Mouse (Mus musculus): ENCODE measurements at regions not wholly inside any gene's neighbourhood (a gene's known extent, or its start where the extent isn't known, plus 50 kb on each side); places are given as distances from the start of the nearest gene placed in this dataset.
A peak's percentile ranks its signal among the peaks of the same experiment; 100 is the strongest.

DNA sequence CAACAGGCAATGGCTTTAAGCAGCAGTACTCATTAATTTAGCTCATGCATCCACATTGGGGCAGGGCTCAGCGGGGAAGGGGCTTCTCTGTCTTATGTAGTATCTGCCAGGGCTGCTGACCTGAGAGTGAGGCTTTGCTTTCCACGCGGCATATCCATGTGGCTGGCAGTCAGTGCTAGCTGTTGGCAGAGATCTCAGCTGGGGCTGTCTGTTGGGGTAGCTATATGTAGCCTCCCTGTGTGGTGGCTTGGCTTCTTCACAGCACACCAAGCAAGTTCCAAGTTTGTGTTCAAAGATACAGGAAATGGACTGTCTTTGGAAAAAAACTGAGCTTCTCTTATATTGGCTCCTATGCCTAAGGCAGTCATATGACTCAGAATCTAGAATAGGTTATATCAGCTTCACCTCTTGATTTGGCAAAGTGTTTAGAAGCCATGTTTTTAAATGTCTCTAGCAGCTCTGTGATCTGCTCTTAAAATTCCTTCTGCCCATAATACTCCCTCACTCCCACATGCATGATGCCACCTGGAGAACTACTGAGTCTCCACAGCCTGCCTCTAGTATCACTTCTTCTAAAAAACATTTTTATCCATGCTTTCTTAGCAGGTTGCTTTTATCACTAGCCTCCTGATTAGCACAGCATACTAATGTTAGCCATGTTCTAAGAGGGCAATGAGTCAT, 254.9 kb upstream of the Gm21798 start:
- H3K4me2 ChIP-seq (ENCODE audit: low read depth, low read length) = no peak overlapping the region
- H3K27me3 ChIP-seq (ENCODE audit: control insufficient read depth, insufficient read depth, low read length) = no peaks in the 10 kb centered on the region
- H3K36me3 ChIP-seq (replicated peaks; ENCODE audit: control insufficient read depth, insufficient read depth, low read length) = no peaks in the 10 kb centered on the region
- no peaks in the 10 kb centered on the region for H3K9me3 ChIP-seq (replicated peaks; ENCODE audit: control insufficient read depth, low read length)
- no peak for TF ChIP-seq EP300 (IDR thresholded peaks at IDR 0.05; ENCODE audit: low read depth)
- no peak for TF ChIP-seq CTCF (IDR thresholded peaks at IDR 0.05; ENCODE audit: low read depth)
- peak; percentile 79 for ATAC-seq (ENCODE audit: insufficient read depth, low read depth)
- peak; percentile 21 for DNase-seq (ENCODE audit: low spot score)
- H3K27ac ChIP-seq (ENCODE audit: low read depth) = peak overlapping the region; percentile 56; the same call in 1 of the 2 replicates
- H3K4me3 ChIP-seq (ENCODE audit: low read depth, low read length) = no peak overlapping the region
- no peak overlapping the region for H3K9ac ChIP-seq (replicated peaks; ENCODE audit: low read depth, low read length)
- WGBS = 38% methylated on average over 3 of the region's 3 CpGs
- H3K4me1 ChIP-seq (ENCODE audit: control insufficient read depth, insufficient read depth) = no peaks in the 10 kb centered on the region

DNA sequence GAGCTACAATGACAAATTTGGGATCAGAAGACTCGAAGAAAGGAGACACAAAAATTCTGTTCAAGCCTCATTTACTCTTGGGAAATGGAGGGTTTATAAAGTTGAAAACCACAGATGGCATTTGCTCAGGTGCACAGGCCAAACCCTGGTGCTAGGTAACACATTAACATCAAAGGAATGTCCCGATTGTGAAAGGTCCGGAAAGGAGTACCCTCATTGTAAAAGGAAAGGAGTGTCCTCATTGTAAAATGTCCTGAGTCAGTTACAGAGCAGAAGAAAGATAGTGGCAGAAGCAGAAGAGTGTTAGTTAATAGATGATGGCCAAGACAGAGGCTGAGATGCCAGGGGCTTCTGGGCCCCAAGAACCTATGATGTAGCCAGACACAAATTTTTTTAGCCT, 252.8 kb upstream of the Gm21798 start:
- 78% methylated on average over 3 of the region's 3 CpGs for WGBS
- ATAC-seq (ENCODE audit: insufficient read depth, low read depth) (no peak), DNase-seq (ENCODE audit: low spot score) (no peak)
- no peaks in the 10 kb centered on the region for H3K36me3 ChIP-seq (replicated peaks; ENCODE audit: control insufficient read depth, insufficient read depth, low read length)
- no peaks in the 10 kb centered on the region for H3K9me3 ChIP-seq (replicated peaks; ENCODE audit: control insufficient read depth, low read length)
- no peaks in the 10 kb centered on the region for H3K27me3 ChIP-seq (ENCODE audit: control insufficient read depth, insufficient read depth, low read length)
- TF ChIP-seq EP300 (IDR thresholded peaks at IDR 0.05; ENCODE audit: low read depth) (no peak), CTCF (IDR thresholded peaks at IDR 0.05; ENCODE audit: low read depth) (no peak)
- no peak overlapping the region for H3K4me2 ChIP-seq (ENCODE audit: low read depth, low read length)
- H3K9ac ChIP-seq (replicated peaks; ENCODE audit: low read depth, low read length) = no peak overlapping the region
- H3K4me1 ChIP-seq (ENCODE audit: control insufficient read depth, insufficient read depth) = no peaks in the 10 kb centered on the region
- H3K27ac ChIP-seq (ENCODE audit: low read depth) = no peak overlapping the region
- H3K4me3 ChIP-seq (ENCODE audit: low read depth, low read length) = no peak overlapping the region

DNA sequence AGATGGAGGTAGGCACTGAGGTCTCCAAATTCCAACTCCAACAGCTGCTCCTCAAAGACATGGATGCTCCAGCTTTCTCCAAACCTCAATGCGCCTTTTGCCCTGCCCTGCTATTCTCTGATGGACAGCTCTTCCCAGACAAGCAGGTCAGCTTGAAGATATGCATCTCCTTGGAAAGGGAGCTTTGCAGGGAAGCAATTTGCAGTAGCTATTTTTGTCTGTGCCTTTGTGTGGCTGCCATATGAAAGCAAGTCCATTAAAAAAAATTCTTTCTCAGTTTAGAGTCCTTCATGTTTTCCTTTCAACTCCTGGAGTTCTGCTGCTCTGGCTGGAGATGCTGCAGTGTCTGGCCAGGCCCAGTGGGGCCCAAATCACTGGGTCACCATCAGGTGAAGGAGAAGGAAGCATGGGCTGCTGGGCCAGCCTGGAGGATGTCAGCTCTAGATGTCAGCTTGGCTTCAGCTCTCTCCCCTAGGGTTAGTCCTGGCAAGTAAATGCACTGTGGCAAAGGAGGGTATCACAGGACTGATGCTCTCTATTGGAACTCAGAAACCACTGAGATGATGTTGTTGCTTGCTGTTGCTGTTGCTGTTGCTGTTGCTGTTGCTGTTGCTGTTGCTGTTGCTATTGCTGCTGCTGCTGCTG, 240.5 kb upstream of the Gm21798 start:
- Histone ChIP-seq H3K27me3 (ENCODE audit: control insufficient read depth, insufficient read depth, low read length) (no peaks in the 10 kb centered on the region), H3K4me1 (ENCODE audit: control insufficient read depth, insufficient read depth) (peaks cover 6% of the 10 kb centered on the region; the same call in 1 of the 2 replicates), H3K9ac (replicated peaks; ENCODE audit: low read depth, low read length) (no peak overlapping the region), H3K36me3 (replicated peaks; ENCODE audit: control insufficient read depth, insufficient read depth, low read length) (no peaks in the 10 kb centered on the region), H3K27ac (ENCODE audit: low read depth) (no peak overlapping the region), H3K4me3 (ENCODE audit: low read depth, low read length) (no peak overlapping the region), H3K4me2 (ENCODE audit: low read depth, low read length) (no peak overlapping the region), H3K9me3 (replicated peaks; ENCODE audit: control insufficient read depth, low read length) (no peaks in the 10 kb centered on the region)
- TF ChIP-seq EP300 (IDR thresholded peaks at IDR 0.05; ENCODE audit: low read depth) (no peak), CTCF (IDR thresholded peaks at IDR 0.05; ENCODE audit: low read depth) (no peak)
- WGBS = 50% methylated on average over 1 of the region's 1 CpGs
- ATAC-seq (ENCODE audit: insufficient read depth, low read depth) = no peak
- DNase-seq (ENCODE audit: low spot score) = no peak

DNA sequence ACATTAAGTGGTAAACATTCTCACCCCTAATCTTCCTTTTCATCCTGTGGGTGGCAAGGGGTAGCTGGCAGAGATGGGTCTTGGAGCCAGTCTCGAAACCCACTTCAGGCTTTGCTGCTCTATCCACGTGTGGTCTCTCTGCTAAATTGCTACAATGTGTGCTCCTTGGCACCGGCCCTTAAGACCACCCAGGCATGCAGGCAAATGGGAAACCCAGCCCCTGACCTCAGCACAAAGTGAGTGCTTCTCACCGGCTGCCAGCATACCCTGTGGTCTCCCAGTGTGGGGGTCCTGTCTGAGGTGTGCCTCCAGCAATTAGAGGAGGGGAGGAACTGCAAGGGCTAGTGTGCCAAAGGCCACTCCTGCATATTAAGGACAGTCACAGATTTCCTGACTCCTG, 238.5 kb upstream of the Gm21798 start:
- WGBS = 34% methylated on average over 4 of the region's 4 CpGs

DNA sequence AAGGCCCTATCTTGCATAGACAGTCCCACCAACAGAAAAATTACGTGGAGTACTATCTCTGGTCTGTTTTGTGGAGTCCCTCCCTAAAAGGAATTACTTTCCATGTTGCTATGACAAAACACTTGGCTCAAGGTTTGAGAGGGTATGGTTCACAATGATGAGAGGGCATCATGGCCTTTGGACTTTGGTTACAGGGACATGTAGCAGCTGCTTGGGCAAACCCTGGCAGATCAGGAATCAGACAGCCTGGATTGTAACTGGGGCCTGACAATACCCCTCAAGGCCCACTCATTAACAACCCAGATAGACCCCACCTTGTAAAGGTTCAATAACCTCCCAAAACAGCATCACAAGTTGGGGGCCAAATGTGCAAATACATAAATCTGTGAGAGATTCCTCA, 237.0 kb upstream of the Gm21798 start:
- WGBS = 79% methylated on average over 1 of the region's 1 CpGs
- H3K4me2 ChIP-seq (ENCODE audit: low read depth, low read length) = no peak overlapping the region

More for the DNA sequence above, 238.5 kb upstream of the Gm21798 start:
- no peak for ATAC-seq (ENCODE audit: insufficient read depth, low read depth)
- Histone ChIP-seq H3K9me3 (replicated peaks; ENCODE audit: control insufficient read depth, low read length) (no peaks in the 10 kb centered on the region), H3K27me3 (ENCODE audit: control insufficient read depth, insufficient read depth, low read length) (no peaks in the 10 kb centered on the region), H3K4me2 (ENCODE audit: low read depth, low read length) (no peak overlapping the region), H3K27ac (ENCODE audit: low read depth) (no peak overlapping the region), H3K4me1 (ENCODE audit: control insufficient read depth, insufficient read depth) (peaks cover 6% of the 10 kb centered on the region; the same call in 1 of the 2 replicates), H3K9ac (replicated peaks; ENCODE audit: low read depth, low read length) (no peak overlapping the region), H3K36me3 (replicated peaks; ENCODE audit: control insufficient read depth, insufficient read depth, low read length) (no peaks in the 10 kb centered on the region), H3K4me3 (ENCODE audit: low read depth, low read length) (no peak overlapping the region)
- DNase-seq (ENCODE audit: low spot score) = no peak
- TF ChIP-seq EP300 (IDR thresholded peaks at IDR 0.05; ENCODE audit: low read depth) = no peak
- TF ChIP-seq CTCF (IDR thresholded peaks at IDR 0.05; ENCODE audit: low read depth) = no peak

More for the DNA sequence above, 237.0 kb upstream of the Gm21798 start:
- Histone ChIP-seq H3K4me1 (ENCODE audit: control insufficient read depth, insufficient read depth) (peaks cover 6% of the 10 kb centered on the region; the same call in 1 of the 2 replicates), H3K36me3 (replicated peaks; ENCODE audit: control insufficient read depth, insufficient read depth, low read length) (no peaks in the 10 kb centered on the region), H3K4me3 (ENCODE audit: low read depth, low read length) (no peak overlapping the region), H3K9ac (replicated peaks; ENCODE audit: low read depth, low read length) (no peak overlapping the region), H3K27me3 (ENCODE audit: control insufficient read depth, insufficient read depth, low read length) (no peaks in the 10 kb centered on the region), H3K9me3 (replicated peaks; ENCODE audit: control insufficient read depth, low read length) (no peaks in the 10 kb centered on the region), H3K27ac (ENCODE audit: low read depth) (no peak overlapping the region)
- no peak for ATAC-seq (ENCODE audit: insufficient read depth, low read depth)
- no peak for DNase-seq (ENCODE audit: low spot score)
- TF ChIP-seq EP300 (IDR thresholded peaks at IDR 0.05; ENCODE audit: low read depth) (no peak), CTCF (IDR thresholded peaks at IDR 0.05; ENCODE audit: low read depth) (no peak)
